Mouse (Mus musculus) midbrain, embryonic 15.5 days (tissue): ENCODE results near the gene Peli2. TPM values are rescaled to one million over a fixed set of nuclear protein-coding genes. Genes with fewer than 3 reads are reported as not detected.

ENCODE experiments used
- ATAC-seq: fragments of 200-750 bp; cut with Nextera tagmentation; replicated peaks from 2 replicates; pipeline ENCODE4 v1.8.0; 2017; ENCODE audit warnings: moderate TSS enrichment
- H3K27ac ChIP-seq: fragments of 300-500 bp; sonication (generic); 2 replicates; pipeline ENCODE4 v1.5.1; 2015; ENCODE audit warnings: mild to moderate bottlenecking, inconsistent platforms
- H3K27me3 ChIP-seq: fragments of 300-500 bp; sonication (generic); replicated peaks from 2 replicates; pipeline ENCODE4 v1.6.1; 2015; ENCODE audit warnings: inconsistent platforms
- H3K36me3 ChIP-seq: fragments of 300-500 bp; sonication (generic); replicated peaks from 2 replicates; pipeline ENCODE4 v1.6.1; 2015; ENCODE audit warnings: inconsistent platforms
- H3K4me1 ChIP-seq: fragments of 300-500 bp; sonication (generic); 2 replicates; pipeline ENCODE4 v1.6.1; 2015; ENCODE audit warnings: inconsistent platforms
- H3K4me2 ChIP-seq: fragments of 300-500 bp; sonication (generic); 2 replicates; pipeline ENCODE4 v1.6.1; 2015; ENCODE audit warnings: inconsistent platforms, mild to moderate bottlenecking, moderate library complexity
- H3K4me3 ChIP-seq: fragments of 300-500 bp; sonication (generic); 2 replicates; pipeline ENCODE4 v1.5.1; 2015; ENCODE audit warnings: mild to moderate bottlenecking, inconsistent platforms
- H3K9ac ChIP-seq: fragments of 300-500 bp; sonication (generic); 2 replicates; pipeline ENCODE4 v1.6.1; 2015; ENCODE audit warnings: mild to moderate bottlenecking, inconsistent platforms
- H3K9me3 ChIP-seq: fragments of 300-500 bp; sonication (generic); 2 replicates; pipeline ENCODE4 v1.6.1; 2016; ENCODE audit warnings: inconsistent platforms
- WGBS: fragments of 180-500 bp; shearing (Covaris S2); methylation state at CpG from one replicate; pipeline ENCODE4 v1.1.7; 2015; ENCODE audit warnings: mixed read lengths; 5-methylcytosine and 5-hydroxymethylcytosine counted together
- polyA plus RNA-seq: library from polyadenylated mRNA; unstranded; fragments of >200 nt; fragmentation: Nextera tagmentation; extraction: Ambion mirVana; gene quantifications from 2 replicates; pipeline ENCODE4 v1.2.1, GENCODE M21; 2015

Peli2 gene
- polyA plus RNA-seq, 1 experiment from 2014 or later, result 8.5 TPM

- Histone ChIP-seq H3K27me3 (no peaks in the 10 kb centered on the region), H3K9me3 (no peaks in the 10 kb centered on the region), H3K4me1 (peaks cover 10% of the 10 kb centered on the region), H3K4me2 (no peak overlapping the region), H3K9ac (no peak overlapping the region), H3K36me3 (no peaks in the 10 kb centered on the region), H3K4me3 (no peak overlapping the region), H3K27ac (no peak overlapping the region)
- WGBS, result 90% methylated on average over 9 of the region's 9 CpGs
- ATAC-seq, result no peak
These were observed 129.3 kb downstream of the Peli2 start for GRCm38 (mm10) chr14:48249909-48250308.

- no peak overlapping the region for H3K9ac ChIP-seq
- no peak overlapping the region for H3K4me3 ChIP-seq
- H3K4me2 ChIP-seq, result no peak overlapping the region
- H3K36me3 ChIP-seq, result no peaks in the 10 kb centered on the region
- 0 out of 2 replicates have a peak, but pooled peaks have one; percentile 22 for ATAC-seq
- no peaks in the 10 kb centered on the region for H3K9me3 ChIP-seq
- peaks cover 14% of the 10 kb centered on the region for H3K4me1 ChIP-seq
- WGBS, result 37% methylated on average over 9 of the region's 9 CpGs
- H3K27me3 ChIP-seq, result no peaks in the 10 kb centered on the region
- H3K27ac ChIP-seq, result no peak overlapping the region
These were observed 130.9 kb downstream of the Peli2 start for GRCm38 (mm10) chr14:48251381-48251979.

GRCm38 (mm10) chr14:48253183-48253582 lies 132.6 kb downstream of the Peli2 start:
- H3K9me3 ChIP-seq, result no peaks in the 10 kb centered on the region
- no peak for ATAC-seq
- H3K4me3 ChIP-seq, result no peak overlapping the region
- no peak overlapping the region for H3K4me2 ChIP-seq
- 69% methylated on average over 10 of the region's 10 CpGs for WGBS
- H3K27me3 ChIP-seq, result no peaks in the 10 kb centered on the region
- no peaks in the 10 kb centered on the region for H3K36me3 ChIP-seq
- H3K9ac ChIP-seq, result no peak overlapping the region
- no peak overlapping the region for H3K27ac ChIP-seq
- peaks cover 14% of the 10 kb centered on the region for H3K4me1 ChIP-seq

GRCm38 (mm10) chr14:48254696-48255095 lies 134.1 kb downstream of the Peli2 start:
- Histone ChIP-seq H3K4me3 (no peak overlapping the region), H3K27ac (no peak overlapping the region), H3K4me1 (peaks cover 14% of the 10 kb centered on the region), H3K4me2 (no peak overlapping the region), H3K27me3 (no peaks in the 10 kb centered on the region), H3K9ac (no peak overlapping the region), H3K9me3 (no peaks in the 10 kb centered on the region), H3K36me3 (no peaks in the 10 kb centered on the region)
- WGBS, result 89% methylated on average over 8 of the region's 8 CpGs
- ATAC-seq, result no peak

- no peak overlapping the region for H3K4me2 ChIP-seq
- no peaks in the 10 kb centered on the region for H3K9me3 ChIP-seq
- H3K9ac ChIP-seq, result no peak overlapping the region
- 70% methylated on average over 5 of the region's 5 CpGs for WGBS
- no peaks in the 10 kb centered on the region for H3K27me3 ChIP-seq
- no peak overlapping the region for H3K27ac ChIP-seq
- H3K4me3 ChIP-seq, result no peak overlapping the region
- no peaks in the 10 kb centered on the region for H3K36me3 ChIP-seq
- no peak for ATAC-seq
- peaks cover 14% of the 10 kb centered on the region for H3K4me1 ChIP-seq
These were observed 134.7 kb downstream of the Peli2 start for GRCm38 (mm10) chr14:48255290-48255689.

- H3K4me1 ChIP-seq, result peaks cover 9% of the 10 kb centered on the region; the same call in 1 of the 2 replicates
- no peak for ATAC-seq
- 72% methylated on average over 7 of the region's 7 CpGs for WGBS
These were observed 137.1 kb downstream of the Peli2 start for GRCm38 (mm10) chr14:48257759-48258158.

GRCm38 (mm10) chr14:48258696-48259366 lies 138.2 kb downstream of the Peli2 start:
- WGBS, result 90% methylated on average over 10 of the region's 10 CpGs
- peaks cover 4% of the 10 kb centered on the region; the same call in 1 of the 2 replicates for H3K4me1 ChIP-seq
- H3K9me3 ChIP-seq, result no peaks in the 10 kb centered on the region
- ATAC-seq, result no peak
- H3K9ac ChIP-seq, result no peak overlapping the region
- no peak overlapping the region for H3K27ac ChIP-seq
- no peaks in the 10 kb centered on the region for H3K27me3 ChIP-seq
- H3K4me2 ChIP-seq, result no peak overlapping the region
- H3K4me3 ChIP-seq, result no peak overlapping the region
- H3K36me3 ChIP-seq, result no peaks in the 10 kb centered on the region

More at GRCm38 (mm10) chr14:48257759-48258158, 137.1 kb downstream of the Peli2 start:
- H3K4me2 ChIP-seq, result no peak overlapping the region
- H3K27me3 ChIP-seq, result no peaks in the 10 kb centered on the region
- H3K4me3 ChIP-seq, result no peak overlapping the region
- H3K36me3 ChIP-seq, result no peaks in the 10 kb centered on the region
- no peaks in the 10 kb centered on the region for H3K9me3 ChIP-seq
- no peak overlapping the region for H3K27ac ChIP-seq
- no peak overlapping the region for H3K9ac ChIP-seq

GRCm38 (mm10) chr14:48263146-48263545 lies 142.5 kb downstream of the Peli2 start:
- Histone ChIP-seq H3K27me3 (no peaks in the 10 kb centered on the region), H3K27ac (no peak overlapping the region), H3K36me3 (no peaks in the 10 kb centered on the region), H3K9me3 (no peaks in the 10 kb centered on the region), H3K4me3 (no peak overlapping the region), H3K9ac (no peak overlapping the region), H3K4me2 (no peak overlapping the region), H3K4me1 (no peaks in the 10 kb centered on the region)
- no peak for ATAC-seq
- WGBS, result 92% methylated on average over 4 of the region's 4 CpGs

- Histone ChIP-seq H3K36me3 (no peaks in the 10 kb centered on the region), H3K27ac (no peak overlapping the region), H3K27me3 (no peaks in the 10 kb centered on the region), H3K4me1 (no peaks in the 10 kb centered on the region), H3K4me3 (no peak overlapping the region), H3K4me2 (no peak overlapping the region), H3K9me3 (no peaks in the 10 kb centered on the region), H3K9ac (no peak overlapping the region)
- ATAC-seq, result no peak
- WGBS, result 91% methylated on average over 6 of the region's 6 CpGs
These were observed 146.1 kb downstream of the Peli2 start for GRCm38 (mm10) chr14:48266710-48267109.

GRCm38 (mm10) chr14:48278291-48278690 lies 157.7 kb downstream of the Peli2 start:
- Histone ChIP-seq H3K4me2 (no peak overlapping the region), H3K4me3 (no peak overlapping the region), H3K27me3 (no peaks in the 10 kb centered on the region), H3K36me3 (no peaks in the 10 kb centered on the region), H3K9ac (no peak overlapping the region), H3K4me1 (no peaks in the 10 kb centered on the region), H3K9me3 (no peaks in the 10 kb centered on the region), H3K27ac (no peak overlapping the region)
- WGBS, result 67% methylated on average over 1 of the region's 1 CpGs
- ATAC-seq, result no peak

- Histone ChIP-seq H3K4me3 (no peak overlapping the region), H3K4me2 (no peak overlapping the region), H3K9me3 (no peaks in the 10 kb centered on the region), H3K4me1 (no peaks in the 10 kb centered on the region), H3K36me3 (no peaks in the 10 kb centered on the region), H3K9ac (no peak overlapping the region), H3K27me3 (no peaks in the 10 kb centered on the region), H3K27ac (no peak overlapping the region)
- no peak for ATAC-seq
- WGBS, result 89% methylated on average over 5 of the region's 5 CpGs
These were observed 166.3 kb downstream of the Peli2 start for GRCm38 (mm10) chr14:48286949-48287348.

GRCm38 (mm10) chr14:48287581-48287980 lies 167.0 kb downstream of the Peli2 start:
- ATAC-seq, result no peak
- H3K9me3 ChIP-seq, result no peaks in the 10 kb centered on the region
- H3K27me3 ChIP-seq, result no peaks in the 10 kb centered on the region
- no peak overlapping the region for H3K4me2 ChIP-seq
- H3K4me3 ChIP-seq, result no peak overlapping the region
- H3K9ac ChIP-seq, result no peak overlapping the region
- H3K4me1 ChIP-seq, result no peaks in the 10 kb centered on the region
- 92% methylated on average over 4 of the region's 4 CpGs for WGBS
- no peaks in the 10 kb centered on the region for H3K36me3 ChIP-seq
- H3K27ac ChIP-seq, result no peak overlapping the region

- Histone ChIP-seq H3K9ac (no peak overlapping the region), H3K27me3 (no peaks in the 10 kb centered on the region), H3K4me1 (no peaks in the 10 kb centered on the region), H3K36me3 (no peaks in the 10 kb centered on the region), H3K4me3 (no peak overlapping the region), H3K9me3 (no peaks in the 10 kb centered on the region), H3K4me2 (no peak overlapping the region), H3K27ac (no peak overlapping the region)
- 88% methylated on average over 2 of the region's 2 CpGs for WGBS
- no peak for ATAC-seq
These were observed 168.0 kb downstream of the Peli2 start for GRCm38 (mm10) chr14:48288600-48288999.
